Mouse (Mus musculus) spleen, adult 2 months (tissue): ENCODE measurements around the gene Foxd3.

Experiments
- CTCF ChIP-seq: fragments of 200-500 bp; IDR thresholded peaks from 2 replicates; pipeline ENCODE4 v1.5.1; 2011; ENCODE audit warnings: mild to moderate bottlenecking, inconsistent platforms; ENCODE audit not compliant: insufficient read depth, insufficient read length, insufficient replicate concordance; ENCODE audit errors: extremely low read depth
- POLR2A ChIP-seq: fragments of 200-500 bp; IDR thresholded peaks from 2 replicates; pipeline ENCODE4 v1.6.1; 2011; ENCODE audit warnings: low read depth, low read length, inconsistent platforms

DNA sequence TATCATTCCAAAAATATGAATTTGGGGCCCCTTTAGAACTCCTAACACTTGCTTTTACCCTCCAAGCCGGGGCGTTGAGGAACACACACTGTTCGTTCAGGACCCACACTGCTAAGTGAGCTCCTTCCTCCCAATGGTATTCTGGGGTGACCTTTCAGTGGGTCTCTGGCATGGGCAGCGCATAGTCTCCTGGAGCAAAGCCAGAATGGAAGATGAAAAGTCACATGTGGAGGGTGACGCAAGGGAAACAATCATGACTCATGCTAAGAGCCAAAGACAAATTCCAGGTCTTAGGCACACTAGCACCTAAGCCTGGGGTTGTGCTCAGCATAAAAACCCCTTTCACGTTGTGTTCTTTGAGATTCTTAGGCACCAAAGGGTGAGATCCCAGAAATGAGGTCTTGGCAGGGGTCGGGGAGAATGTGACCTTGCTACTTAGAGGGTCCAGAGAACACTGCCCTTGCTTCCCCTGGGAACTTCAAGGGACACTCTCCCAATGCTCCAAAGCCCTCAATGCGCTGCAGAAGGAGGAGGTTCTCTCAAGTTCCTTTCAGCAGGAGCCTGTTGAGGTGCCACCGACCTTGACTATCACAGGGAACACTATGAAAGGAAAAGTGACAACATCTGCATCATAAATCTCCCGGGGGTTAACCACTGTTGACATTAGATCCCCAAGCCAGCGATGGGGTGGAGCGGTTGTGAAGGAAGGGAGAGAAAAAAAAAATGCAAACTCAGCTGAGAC, 43.3 kb upstream of the Foxd3 start:
- TF ChIP-seq POLR2A (no peak), CTCF (no peak)
